Mouse (Mus musculus): ENCODE measurements at regions not wholly inside any gene's neighbourhood (a gene's known extent, or its start where the extent isn't known, plus 50 kb on each side); places are given as distances from the start of the nearest gene placed in this dataset.

DNA sequence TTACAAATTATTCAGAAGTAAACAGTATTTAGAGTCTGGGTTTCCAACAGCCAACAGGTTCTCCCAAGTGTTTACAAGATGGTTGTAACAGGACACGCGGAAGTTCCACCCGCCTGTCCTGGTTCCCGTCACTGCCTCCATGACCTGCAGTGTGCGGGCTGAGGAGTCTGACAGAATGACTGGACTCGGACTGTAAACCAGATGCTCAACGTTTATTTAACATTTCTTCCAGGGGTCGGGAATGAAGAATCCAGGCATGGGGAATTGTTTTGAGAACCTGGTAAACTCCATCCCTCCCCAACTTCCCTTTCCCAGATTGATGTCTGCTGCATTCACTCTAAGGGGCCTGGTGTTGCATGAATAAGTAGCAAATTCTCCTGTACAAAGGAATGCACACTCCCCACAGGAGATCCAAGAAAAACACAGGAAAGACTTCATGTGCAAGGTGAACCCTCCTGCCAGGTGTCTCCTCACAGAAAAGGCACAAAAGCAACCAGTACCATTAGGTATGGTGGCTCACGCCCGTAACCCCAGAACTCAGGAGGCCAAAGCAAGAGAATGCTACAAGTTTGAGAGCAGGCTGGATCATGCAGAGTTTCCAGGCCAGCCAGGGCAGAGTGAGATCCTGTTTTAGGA is 151.1 kb upstream of the Irf2bp2 start:
- no peak for DNase-seq (ENCODE audit: low read depth, low spot score)

DNA sequence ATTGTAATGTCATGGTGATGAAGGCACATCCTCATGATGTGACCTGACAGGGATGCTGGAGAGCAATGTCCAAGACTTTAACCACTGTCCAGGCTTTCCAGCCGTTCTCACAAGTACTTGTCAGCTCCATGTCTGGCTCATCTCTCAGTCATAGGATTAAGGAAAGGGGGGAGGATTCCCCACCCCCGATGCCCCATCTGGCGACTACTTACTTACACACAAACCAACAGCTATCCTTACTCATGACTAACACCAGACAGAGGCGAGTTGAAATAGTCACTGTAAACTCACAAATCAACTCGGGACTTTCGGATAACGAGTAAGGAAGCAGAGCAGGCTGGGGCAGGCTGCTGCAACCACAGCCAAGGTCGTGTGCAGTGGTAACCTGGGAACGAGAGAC is 149.5 kb upstream of the Irf2bp2 start:
- no peak for DNase-seq (ENCODE audit: low read depth, low spot score)

DNA sequence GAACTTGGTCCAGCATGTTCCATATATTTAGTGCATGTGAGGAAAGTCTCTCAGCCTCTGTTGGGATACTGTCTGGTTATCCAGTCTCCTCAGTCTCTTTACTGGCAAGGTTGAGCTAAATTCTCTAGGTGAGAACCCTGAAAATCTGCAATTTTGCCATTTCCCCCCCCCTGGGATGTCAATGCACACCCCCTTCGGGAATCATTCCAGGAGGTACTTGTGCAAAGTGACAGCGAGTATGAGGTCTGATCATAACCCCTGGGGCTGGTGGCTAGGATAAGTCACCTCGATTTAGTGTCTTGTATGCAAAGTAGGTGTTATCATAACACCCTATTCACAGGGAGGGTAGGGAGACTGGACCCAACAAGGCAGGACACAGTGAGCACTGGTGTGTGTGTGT is 148.3 kb upstream of the Irf2bp2 start:
- no peak for DNase-seq (ENCODE audit: low read depth, low spot score)

DNA sequence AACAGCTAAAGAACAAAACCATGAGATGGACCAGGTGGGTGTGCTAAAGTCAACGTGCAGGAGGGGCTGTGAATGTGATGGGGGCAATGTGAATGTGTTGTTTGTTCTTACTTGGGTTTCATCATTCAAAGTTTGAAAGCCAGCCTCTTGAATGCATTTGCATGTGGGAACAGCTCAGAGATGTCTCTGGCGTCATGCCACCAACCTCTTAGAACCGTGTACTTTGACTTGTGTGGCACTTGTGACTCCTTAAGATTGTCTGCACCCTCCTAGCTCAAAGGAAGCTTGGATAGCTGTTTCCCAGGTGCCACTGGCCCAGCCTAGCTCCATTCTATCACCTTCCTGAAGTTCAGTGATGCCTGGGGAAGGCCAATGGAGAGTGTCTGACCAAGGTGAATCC is 147.2 kb upstream of the Irf2bp2 start:
- no peak for DNase-seq (ENCODE audit: low read depth, low spot score)

GRCm38 (mm10) chr8:126739768-126740167 is 146.0 kb upstream of the Irf2bp2 start:
- DNase-seq (ENCODE audit: low read depth, low spot score), result no peak

- DNase-seq (ENCODE audit: low read depth, low spot score), result no peak
These were observed 143.2 kb upstream of the Irf2bp2 start for GRCm38 (mm10) chr8:126737032-126737431.

GRCm38 (mm10) chr8:126736441-126736962 is 142.7 kb upstream of the Irf2bp2 start:
- DNase-seq (ENCODE audit: low read depth, low spot score), result no peak

GRCm38 (mm10) chr8:126735488-126736440 is 142.0 kb upstream of the Irf2bp2 start:
- DNase-seq (ENCODE audit: low read depth, low spot score), result no peak

GRCm38 (mm10) chr8:126734743-126735487 is 141.1 kb upstream of the Irf2bp2 start:
- no peak for DNase-seq (ENCODE audit: low read depth, low spot score)

DNA sequence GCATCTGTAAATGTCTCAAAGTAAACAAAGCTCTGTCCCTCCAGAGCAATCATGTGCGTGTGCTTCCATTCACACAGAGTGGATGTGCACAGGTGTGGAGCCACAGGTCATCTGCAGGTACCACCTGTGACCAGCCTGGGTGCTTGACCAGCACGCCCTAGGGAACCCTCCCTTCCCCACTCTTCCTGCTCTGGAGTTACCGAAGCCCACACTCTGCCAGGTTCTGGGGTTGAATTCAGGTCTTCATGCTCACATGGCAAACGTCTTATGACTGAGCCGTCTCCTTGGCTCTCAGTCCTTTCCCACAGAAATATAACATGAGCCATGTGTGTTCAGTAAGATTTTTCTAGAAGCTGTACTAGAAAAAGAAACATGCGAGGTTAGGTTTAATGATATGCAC is 140.0 kb upstream of the Irf2bp2 start:
- no peak for DNase-seq (ENCODE audit: low read depth, low spot score)

GRCm38 (mm10) chr8:126733307-126733706 is 139.5 kb upstream of the Irf2bp2 start:
- DNase-seq (ENCODE audit: low read depth, low spot score), result no peak

DNA sequence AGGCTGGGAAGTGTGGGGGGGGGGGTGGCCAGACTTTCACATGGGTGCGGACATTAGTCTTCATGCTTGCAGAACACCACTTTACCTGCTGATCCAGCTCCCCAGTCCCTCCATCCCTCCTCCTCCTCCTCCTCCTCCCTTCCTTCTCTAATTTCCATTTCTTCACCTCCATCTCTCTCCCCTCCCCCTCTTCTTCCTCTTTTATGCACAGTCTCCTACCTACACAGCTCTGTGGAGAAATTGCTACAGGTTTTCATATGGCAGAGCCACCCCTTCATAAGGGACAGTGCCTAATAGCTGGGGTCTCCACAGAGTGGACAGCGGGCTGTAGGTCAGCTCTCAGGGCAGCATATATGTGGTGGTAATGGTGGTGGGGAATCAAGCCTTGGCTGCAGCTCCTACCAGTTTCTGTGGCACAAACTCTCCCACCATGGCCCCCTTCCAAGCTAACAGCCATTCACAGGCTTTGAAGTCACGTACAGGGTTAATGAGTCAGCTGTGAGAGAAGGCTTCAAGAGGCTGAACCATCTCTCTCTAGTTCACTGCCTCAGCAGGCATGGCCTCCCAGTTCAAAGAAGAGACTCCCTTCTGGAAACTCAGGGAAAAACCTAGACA is 136.3 kb upstream of the Irf2bp2 start:
- no peak for DNase-seq (ENCODE audit: low read depth, low spot score)

- DNase-seq (ENCODE audit: low read depth, low spot score), result no peak
These were observed 135.3 kb upstream of the Irf2bp2 start for GRCm38 (mm10) chr8:126728987-126729632.

DNA sequence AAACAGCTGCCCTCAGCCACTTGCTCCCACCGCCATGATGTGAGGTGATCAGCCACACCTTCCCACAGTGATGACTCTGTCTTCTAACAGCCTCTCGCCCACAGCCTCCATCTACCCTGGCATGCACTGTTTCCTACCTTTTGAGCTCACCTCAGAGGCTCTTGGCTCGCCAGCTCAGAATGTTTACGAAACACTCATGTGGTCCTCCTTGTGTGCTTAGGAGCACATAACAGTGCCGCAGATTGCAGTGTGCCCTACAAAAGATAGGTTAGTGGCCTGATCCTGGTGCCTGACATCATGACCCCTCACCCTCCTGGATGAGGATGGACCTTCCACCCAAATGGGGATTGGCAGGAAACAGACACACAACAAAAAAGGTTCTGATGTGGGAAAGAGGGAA is 134.3 kb upstream of the Irf2bp2 start:
- no peak for DNase-seq (ENCODE audit: low read depth, low spot score)

DNA sequence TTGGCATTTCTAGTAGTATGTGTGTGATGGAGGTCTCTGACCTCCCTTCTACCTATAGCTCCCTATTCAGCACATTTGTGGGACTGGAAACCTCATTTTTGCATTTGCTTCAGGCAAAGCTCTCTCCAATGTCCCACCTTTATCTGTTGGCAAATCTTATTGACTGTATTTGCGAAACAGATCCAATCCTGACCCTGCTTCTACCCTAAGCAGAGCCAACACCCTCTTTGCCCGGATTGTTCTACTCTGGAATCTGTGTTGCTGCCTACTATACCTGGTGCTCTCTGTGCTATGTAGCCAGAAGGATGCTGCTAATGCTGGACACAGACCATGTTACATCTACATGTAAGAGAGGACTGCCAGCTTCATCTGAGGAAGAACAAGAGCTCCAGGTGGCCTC is 133.3 kb upstream of the Irf2bp2 start:
- no peak for DNase-seq (ENCODE audit: low read depth, low spot score)

DNA sequence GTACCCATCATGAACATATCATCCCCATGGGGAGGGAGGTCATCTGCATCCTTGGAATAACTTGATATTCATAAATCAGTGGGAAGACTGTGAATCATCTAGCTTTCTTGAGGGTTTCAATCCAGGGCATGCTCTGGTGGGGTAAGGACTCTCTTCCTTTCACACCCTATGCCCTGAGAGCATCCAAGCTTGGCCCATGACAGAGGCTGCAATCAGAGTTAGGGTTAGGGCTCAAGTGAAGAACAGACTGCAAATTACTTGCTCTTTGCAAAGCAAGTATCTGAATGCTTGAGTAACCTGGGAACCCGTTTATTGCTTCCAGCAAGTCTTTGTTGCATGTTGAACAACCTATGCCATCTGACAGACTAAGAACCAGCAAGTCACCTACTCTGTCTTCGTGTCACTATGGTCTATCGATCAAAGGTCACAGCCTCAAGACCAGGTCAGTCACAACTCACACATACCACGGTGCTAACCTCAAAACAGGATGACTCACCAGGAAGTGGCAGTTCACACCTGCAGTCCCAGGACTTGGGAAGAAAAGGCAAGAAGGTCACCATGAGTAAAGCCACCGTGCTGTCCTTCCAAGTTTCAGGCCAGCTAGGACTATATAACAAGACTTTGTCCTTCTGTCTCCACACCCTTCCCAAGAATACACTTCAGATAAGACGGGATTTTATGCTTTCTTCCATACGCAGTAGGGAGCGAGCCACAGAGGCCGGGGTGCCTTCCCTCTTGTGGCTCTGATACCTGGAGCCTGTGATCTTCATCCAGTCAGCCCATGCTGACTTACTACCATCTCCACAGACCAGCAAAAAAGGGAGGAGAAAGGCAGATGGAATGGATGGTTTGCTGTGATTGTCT is 129.7 kb upstream of the Irf2bp2 start:
- DNase-seq (ENCODE audit: low read depth, low spot score), result no peak

DNA sequence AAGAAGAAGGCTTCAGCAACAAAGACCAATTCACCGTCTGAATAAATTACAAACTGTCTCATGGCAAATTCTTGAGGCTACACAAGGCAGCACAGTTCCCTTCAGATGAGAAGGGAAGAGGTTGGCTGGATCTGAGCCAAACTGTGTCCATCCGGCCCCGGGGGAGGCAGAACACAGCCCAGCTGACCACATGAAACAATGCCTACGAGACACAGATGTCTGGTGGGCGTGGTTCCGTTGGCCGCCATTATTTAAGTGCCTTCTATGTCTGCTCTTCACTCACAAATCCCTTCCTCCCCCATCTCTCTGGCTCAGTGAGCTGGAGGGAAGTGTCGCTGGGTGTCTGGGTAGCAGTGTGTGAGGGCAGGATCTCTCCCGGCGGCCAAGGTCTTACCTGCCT is 127.8 kb upstream of the Irf2bp2 start:
- no peak for DNase-seq (ENCODE audit: low read depth, low spot score)

DNA sequence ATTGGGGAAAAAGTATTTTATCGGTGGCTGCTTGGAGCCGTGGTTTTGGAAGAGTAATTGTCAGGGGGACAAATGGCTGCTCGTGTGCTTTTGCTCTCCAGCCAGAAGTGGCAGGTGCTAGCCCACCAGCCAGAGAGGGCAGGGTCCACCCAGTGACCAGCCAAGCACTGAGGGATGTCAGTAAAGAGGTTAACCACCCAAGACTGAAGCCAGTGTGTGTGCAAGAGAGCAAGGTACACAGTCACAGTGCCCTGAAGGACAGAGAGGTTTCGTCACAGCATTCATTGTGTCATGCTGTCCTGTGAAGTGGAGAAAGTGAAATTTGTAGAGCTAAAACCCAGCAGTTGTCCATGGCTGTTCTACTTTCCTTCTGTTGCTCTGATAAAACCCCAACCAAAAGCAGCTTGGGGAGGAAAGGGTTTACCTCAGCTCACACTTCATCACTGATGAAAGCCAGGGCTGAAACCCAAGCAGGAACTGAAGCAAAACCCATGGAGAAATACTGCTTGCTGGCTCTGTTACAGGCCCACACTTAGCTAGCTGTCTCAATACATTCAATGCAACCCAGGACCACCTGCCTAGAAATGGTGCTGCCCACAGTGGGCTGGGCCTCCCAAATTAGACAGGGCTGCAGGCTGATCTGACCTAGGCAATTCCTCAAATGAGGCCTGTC is 126.8 kb upstream of the Irf2bp2 start:
- no peak for DNase-seq (ENCODE audit: low read depth, low spot score)

- DNase-seq (ENCODE audit: low read depth, low spot score), result no peak
These were observed 126.0 kb upstream of the Irf2bp2 start for GRCm38 (mm10) chr8:126719748-126720147.

Data from ES-CJ7 (cell line).